Mouse (Mus musculus): ENCODE measurements around the gene Trp53bp2. TPM values are rescaled to one million over a fixed set of nuclear protein-coding genes. Genes with fewer than 3 reads are reported as not detected.

Trp53bp2 gene
- polyA plus RNA-seq, 1 experiment from 2014 or later, result 24.1 TPM

GRCm38 (mm10) chr1:182494285-182495145, 85.5 kb downstream of the Trp53bp2 start:
- Histone ChIP-seq H3K4me3 (ENCODE audit: low read depth, low read length) (no peak overlapping the region), H3K9me3 (ENCODE audit: control insufficient read depth, low read length) (no peaks in the 10 kb centered on the region), H3K27ac (replicated peaks; ENCODE audit: low read depth, low read length) (no peak overlapping the region), H3K9ac (ENCODE audit: low read depth, low read length) (no peak overlapping the region; the same call in 1 of the 2 replicates), H3K27me3 (replicated peaks; ENCODE audit: control insufficient read depth, insufficient read depth, low read length) (no peaks in the 10 kb centered on the region), H3K4me1 (ENCODE audit: control insufficient read depth, insufficient read depth, low read length) (peaks cover 13% of the 10 kb centered on the region), H3K36me3 (ENCODE audit: control insufficient read depth, insufficient read depth, low read length) (peaks cover 33% of the 10 kb centered on the region), H3K4me2 (ENCODE audit: low read depth, low read length) (no peak overlapping the region)
- 76% methylated on average over 17 of the region's 17 CpGs for WGBS
- no peak for ATAC-seq (ENCODE audit: low read depth)
- no peak for DNase-seq (ENCODE audit: low spot score)

DNA sequence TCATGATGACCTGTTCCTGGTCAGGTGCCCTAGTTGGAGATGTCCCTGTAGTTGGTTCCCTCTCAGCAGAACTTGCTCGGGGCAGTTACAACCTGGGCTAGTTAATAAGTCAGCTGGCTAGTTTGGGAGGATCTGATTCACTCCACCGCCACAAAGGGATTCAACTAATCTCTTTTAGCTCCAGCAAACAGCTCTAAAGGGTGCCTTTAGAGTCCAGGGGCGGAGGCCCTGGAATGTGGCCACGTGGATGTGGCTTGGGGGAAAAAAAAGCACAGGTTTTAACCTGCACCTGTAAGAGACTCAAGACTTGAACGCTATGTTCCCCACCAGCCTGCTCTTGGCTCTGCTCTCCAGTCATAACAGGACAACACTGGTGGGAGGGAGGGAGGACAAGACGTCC, 87.7 kb downstream of the Trp53bp2 start:
- Histone ChIP-seq H3K27me3 (replicated peaks; ENCODE audit: control insufficient read depth, insufficient read depth, low read length) (no peaks in the 10 kb centered on the region), H3K4me1 (ENCODE audit: control insufficient read depth, insufficient read depth, low read length) (peaks cover 10% of the 10 kb centered on the region), H3K9ac (ENCODE audit: low read depth, low read length) (no peak overlapping the region), H3K27ac (replicated peaks; ENCODE audit: low read depth, low read length) (no peak overlapping the region), H3K4me2 (ENCODE audit: low read depth, low read length) (no peak overlapping the region), H3K9me3 (ENCODE audit: control insufficient read depth, low read length) (no peaks in the 10 kb centered on the region), H3K4me3 (ENCODE audit: low read depth, low read length) (no peak overlapping the region), H3K36me3 (ENCODE audit: control insufficient read depth, insufficient read depth, low read length) (peaks cover 16% of the 10 kb centered on the region)
- peak; percentile 48 for DNase-seq (ENCODE audit: low spot score)
- no peak for ATAC-seq (ENCODE audit: low read depth)
- 49% methylated on average over 6 of the region's 6 CpGs for WGBS

GRCm38 (mm10) chr1:182497736-182498135, 88.8 kb downstream of the Trp53bp2 start:
- DNase-seq (ENCODE audit: low spot score) (no peak), ATAC-seq (ENCODE audit: low read depth) (no peak)
- Histone ChIP-seq H3K27me3 (replicated peaks; ENCODE audit: control insufficient read depth, insufficient read depth, low read length) (no peaks in the 10 kb centered on the region), H3K36me3 (ENCODE audit: control insufficient read depth, insufficient read depth, low read length) (peaks cover 7% of the 10 kb centered on the region; the same call in 1 of the 2 replicates), H3K4me1 (ENCODE audit: control insufficient read depth, insufficient read depth, low read length) (peaks cover 10% of the 10 kb centered on the region), H3K9ac (ENCODE audit: low read depth, low read length) (no peak overlapping the region), H3K4me2 (ENCODE audit: low read depth, low read length) (no peak overlapping the region), H3K27ac (replicated peaks; ENCODE audit: low read depth, low read length) (no peak overlapping the region), H3K4me3 (ENCODE audit: low read depth, low read length) (no peak overlapping the region), H3K9me3 (ENCODE audit: control insufficient read depth, low read length) (no peaks in the 10 kb centered on the region)
- WGBS, result 61% methylated on average over 4 of the region's 4 CpGs

DNA sequence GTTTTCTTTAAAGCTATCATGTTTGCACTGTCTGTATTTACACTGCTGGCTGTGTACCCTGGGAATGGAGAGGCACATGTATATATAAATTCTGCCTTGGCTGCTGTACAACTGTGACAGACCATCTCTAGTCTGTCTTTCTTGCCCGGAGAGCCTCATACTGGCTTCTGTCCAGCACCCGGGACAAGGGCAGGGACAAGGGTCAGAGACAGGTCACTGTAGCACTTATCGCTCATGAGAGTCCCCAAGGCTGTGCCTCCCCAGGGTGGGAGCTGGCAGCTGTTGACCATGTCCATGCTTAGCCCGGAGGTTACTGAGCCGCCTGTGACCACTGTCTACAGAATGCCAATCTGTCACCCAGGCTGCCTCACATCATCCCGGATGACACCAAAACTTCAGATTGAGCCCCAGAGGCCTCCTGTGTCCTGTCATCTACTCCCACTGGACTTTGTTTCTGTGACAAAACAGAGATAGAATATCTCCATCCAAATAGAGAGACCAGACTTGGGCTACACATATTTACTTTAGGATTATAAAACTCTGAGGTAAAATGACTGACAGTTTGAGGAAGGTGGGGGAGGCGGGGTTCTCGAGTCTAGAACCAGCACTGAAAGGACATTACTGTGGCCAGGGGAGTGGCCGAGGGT, 90.6 kb downstream of the Trp53bp2 start:
- Histone ChIP-seq H3K27me3 (replicated peaks; ENCODE audit: control insufficient read depth, insufficient read depth, low read length) (no peaks in the 10 kb centered on the region), H3K4me2 (ENCODE audit: low read depth, low read length) (no peak overlapping the region), H3K4me1 (ENCODE audit: control insufficient read depth, insufficient read depth, low read length) (peaks cover 14% of the 10 kb centered on the region), H3K9me3 (ENCODE audit: control insufficient read depth, low read length) (no peaks in the 10 kb centered on the region), H3K4me3 (ENCODE audit: low read depth, low read length) (no peak overlapping the region), H3K27ac (replicated peaks; ENCODE audit: low read depth, low read length) (no peak overlapping the region), H3K9ac (ENCODE audit: low read depth, low read length) (no peak overlapping the region), H3K36me3 (ENCODE audit: control insufficient read depth, insufficient read depth, low read length) (peaks cover 1% of the 10 kb centered on the region; the same call in 1 of the 2 replicates)
- 70% methylated on average over 9 of the region's 9 CpGs for WGBS
- DNase-seq (ENCODE audit: low spot score), result no peak
- no peak for ATAC-seq (ENCODE audit: low read depth)

GRCm38 (mm10) chr1:182500224-182500623, 91.3 kb downstream of the Trp53bp2 start:
- Histone ChIP-seq H3K36me3 (ENCODE audit: control insufficient read depth, insufficient read depth, low read length) (0 out of 2 replicates have a peak, but pooled peaks cover 3% of the 10 kb centered on the region), H3K4me3 (ENCODE audit: low read depth, low read length) (no peak overlapping the region), H3K4me1 (ENCODE audit: control insufficient read depth, insufficient read depth, low read length) (peaks cover 17% of the 10 kb centered on the region), H3K4me2 (ENCODE audit: low read depth, low read length) (no peak overlapping the region), H3K27ac (replicated peaks; ENCODE audit: low read depth, low read length) (no peak overlapping the region), H3K9ac (ENCODE audit: low read depth, low read length) (no peak overlapping the region), H3K27me3 (replicated peaks; ENCODE audit: control insufficient read depth, insufficient read depth, low read length) (no peaks in the 10 kb centered on the region), H3K9me3 (ENCODE audit: control insufficient read depth, low read length) (no peaks in the 10 kb centered on the region)
- ATAC-seq (ENCODE audit: low read depth) (no peak), DNase-seq (ENCODE audit: low spot score) (no peak)
- WGBS, result 70% methylated on average over 4 of the region's 4 CpGs

GRCm38 (mm10) chr1:182500843-182501242, 91.9 kb downstream of the Trp53bp2 start:
- Histone ChIP-seq H3K4me2 (ENCODE audit: low read depth, low read length) (no peak overlapping the region), H3K27ac (replicated peaks; ENCODE audit: low read depth, low read length) (no peak overlapping the region), H3K4me1 (ENCODE audit: control insufficient read depth, insufficient read depth, low read length) (peaks cover 17% of the 10 kb centered on the region), H3K36me3 (ENCODE audit: control insufficient read depth, insufficient read depth, low read length) (peaks cover 8% of the 10 kb centered on the region; the same call in 1 of the 2 replicates), H3K9ac (ENCODE audit: low read depth, low read length) (no peak overlapping the region), H3K4me3 (ENCODE audit: low read depth, low read length) (no peak overlapping the region), H3K9me3 (ENCODE audit: control insufficient read depth, low read length) (no peaks in the 10 kb centered on the region), H3K27me3 (replicated peaks; ENCODE audit: control insufficient read depth, insufficient read depth, low read length) (no peaks in the 10 kb centered on the region)
- no peak for ATAC-seq (ENCODE audit: low read depth)
- no peak for DNase-seq (ENCODE audit: low spot score)
- WGBS, result 73% methylated on average over 4 of the region's 4 CpGs

DNA sequence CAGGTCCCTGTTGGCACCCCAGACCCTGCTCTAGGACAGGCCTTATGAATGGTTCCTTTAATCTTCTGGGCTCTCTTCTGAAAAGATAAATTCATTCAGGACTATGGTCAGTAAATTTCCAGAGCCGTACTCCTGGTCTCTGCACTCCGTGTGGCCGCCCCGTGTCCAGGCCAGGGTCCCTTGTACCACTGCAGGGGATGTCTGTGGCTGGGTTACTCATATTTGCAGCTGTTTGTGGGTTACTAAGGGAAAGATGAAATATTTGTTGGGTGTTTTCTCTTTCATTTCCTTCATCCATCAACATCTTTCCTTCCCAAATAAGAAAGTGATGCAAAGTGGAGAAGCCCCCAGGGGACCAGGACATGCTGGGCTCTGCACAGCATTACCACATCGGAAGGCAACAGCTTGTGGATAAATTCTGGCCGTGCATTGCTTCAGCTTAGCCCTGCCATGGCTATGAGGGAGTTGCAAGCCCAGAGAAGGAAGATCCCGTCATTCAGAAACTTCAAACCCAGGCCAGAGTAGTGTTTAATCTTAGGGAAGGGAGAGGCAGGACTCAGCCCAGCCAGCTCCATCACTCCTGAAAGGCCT, 92.9 kb downstream of the Trp53bp2 start:
- peaks cover 13% of the 10 kb centered on the region for H3K4me1 ChIP-seq (ENCODE audit: control insufficient read depth, insufficient read depth, low read length)
- no peak overlapping the region for H3K27ac ChIP-seq (replicated peaks; ENCODE audit: low read depth, low read length)
- DNase-seq (ENCODE audit: low spot score) (no peak), ATAC-seq (ENCODE audit: low read depth) (no peak)
- no peak overlapping the region for H3K4me3 ChIP-seq (ENCODE audit: low read depth, low read length)
- H3K4me2 ChIP-seq (ENCODE audit: low read depth, low read length), result no peak overlapping the region
- no peaks in the 10 kb centered on the region for H3K9me3 ChIP-seq (ENCODE audit: control insufficient read depth, low read length)
- H3K27me3 ChIP-seq (replicated peaks; ENCODE audit: control insufficient read depth, insufficient read depth, low read length), result no peaks in the 10 kb centered on the region
- peaks cover 15% of the 10 kb centered on the region; the same call in 1 of the 2 replicates for H3K36me3 ChIP-seq (ENCODE audit: control insufficient read depth, insufficient read depth, low read length)
- WGBS, result 79% methylated on average over 7 of the region's 7 CpGs
- H3K9ac ChIP-seq (ENCODE audit: low read depth, low read length), result no peak overlapping the region

DNA sequence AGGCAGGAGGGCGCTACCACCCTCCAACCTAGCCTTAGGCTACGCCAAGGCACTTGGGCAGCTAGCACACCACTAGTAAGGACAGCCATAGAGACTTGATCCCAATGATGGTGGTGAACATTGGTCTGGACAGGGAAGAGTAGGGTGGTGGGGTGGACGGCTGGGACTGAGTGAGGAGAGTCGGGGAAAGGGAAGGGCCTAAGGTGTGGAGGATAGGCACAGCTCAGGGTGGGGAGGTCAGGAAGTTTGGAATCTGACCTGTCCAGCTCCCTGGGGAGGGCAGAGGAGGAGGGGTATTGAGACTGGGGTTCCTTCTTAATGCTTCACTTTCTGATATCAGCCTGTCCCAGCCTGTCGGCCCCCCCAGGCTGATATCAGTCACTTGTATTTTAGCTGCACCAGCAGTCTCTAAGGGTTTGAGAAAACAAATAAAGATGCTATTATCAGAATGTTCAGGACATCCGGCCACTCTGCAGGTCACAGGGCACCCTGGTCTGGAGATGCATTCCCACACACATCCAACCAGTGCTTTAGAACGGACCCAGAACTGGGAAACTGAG, 93.6 kb downstream of the Trp53bp2 start:
- DNase-seq (ENCODE audit: low spot score) (no peak), ATAC-seq (ENCODE audit: low read depth) (no peak)
- H3K27me3 ChIP-seq (replicated peaks; ENCODE audit: control insufficient read depth, insufficient read depth, low read length), result no peaks in the 10 kb centered on the region
- H3K9me3 ChIP-seq (ENCODE audit: control insufficient read depth, low read length), result no peaks in the 10 kb centered on the region
- WGBS, result 88% methylated on average over 7 of the region's 7 CpGs
- H3K4me1 ChIP-seq (ENCODE audit: control insufficient read depth, insufficient read depth, low read length), result peaks cover 8% of the 10 kb centered on the region
- H3K9ac ChIP-seq (ENCODE audit: low read depth, low read length), result no peak overlapping the region
- no peak overlapping the region for H3K4me3 ChIP-seq (ENCODE audit: low read depth, low read length)
- no peak overlapping the region for H3K27ac ChIP-seq (replicated peaks; ENCODE audit: low read depth, low read length)
- H3K36me3 ChIP-seq (ENCODE audit: control insufficient read depth, insufficient read depth, low read length), result peaks cover 15% of the 10 kb centered on the region; the same call in 1 of the 2 replicates
- no peak overlapping the region for H3K4me2 ChIP-seq (ENCODE audit: low read depth, low read length)
